Mouse (Mus musculus) embryonic facial prominence, embryonic 15.5 days (tissue): ENCODE measurements around the gene Erich6b. TPM values are rescaled to one million over a fixed set of nuclear protein-coding genes. Genes with fewer than 3 reads are reported as not detected.
A peak's percentile ranks its signal among the peaks of the same experiment; 100 is the strongest.

Experiments used
- ATAC-seq: fragments of 200-750 bp; cut with Nextera tagmentation; 2 replicates; pipeline ENCODE4 v1.8.0; 2017; ENCODE audit warnings: low read depth, moderate TSS enrichment; ENCODE audit not compliant: insufficient number of reproducible peaks, low FRiP score, low TSS enrichment
- H3K27ac ChIP-seq: fragments of 300-500 bp; sonication (generic); replicated peaks from 2 replicates; pipeline ENCODE4 v1.5.1; 2015; ENCODE audit warnings: mild to moderate bottlenecking, inconsistent platforms
- H3K27me3 ChIP-seq: fragments of 300-500 bp; sonication (generic); 2 replicates; pipeline ENCODE4 v1.6.1; 2015; ENCODE audit warnings: inconsistent platforms
- H3K36me3 ChIP-seq: fragments of 300-500 bp; sonication (generic); 2 replicates; pipeline ENCODE4 v1.6.1; 2015; ENCODE audit warnings: mild to moderate bottlenecking, inconsistent platforms
- H3K4me1 ChIP-seq: fragments of 300-500 bp; sonication (generic); 2 replicates; pipeline ENCODE4 v1.6.1; 2015; ENCODE audit warnings: inconsistent platforms
- H3K4me2 ChIP-seq: fragments of 300-500 bp; sonication (generic); replicated peaks from 2 replicates; pipeline ENCODE4 v1.6.1; 2015; ENCODE audit warnings: mild to moderate bottlenecking, inconsistent platforms
- H3K4me3 ChIP-seq: fragments of 300-500 bp; sonication (generic); replicated peaks from 2 replicates; pipeline ENCODE4 v1.5.1; 2015; ENCODE audit warnings: mild to moderate bottlenecking, inconsistent platforms
- H3K9ac ChIP-seq: fragments of 300-500 bp; sonication (generic); 2 replicates; pipeline ENCODE4 v1.6.1; 2015; ENCODE audit warnings: inconsistent platforms
- H3K9me3 ChIP-seq: fragments of 300-500 bp; sonication (generic); replicated peaks from 2 replicates; pipeline ENCODE4 v1.6.1; 2016; ENCODE audit warnings: inconsistent platforms
- WGBS: fragments of 180-500 bp; shearing (Covaris S2); methylation state at CpG from one replicate; pipeline ENCODE4 v1.1.7; 2015; 5-methylcytosine and 5-hydroxymethylcytosine counted together
- polyA plus RNA-seq: library from polyadenylated mRNA; unstranded; fragments of >200 nt; fragmentation: Nextera tagmentation; extraction: Ambion mirVana; gene quantifications from 2 replicates; pipeline ENCODE4 v1.2.1, GENCODE M21; 2015

The Erich6b gene
- polyA plus RNA-seq, 1 experiment from 2014 or later = not detected

- ATAC-seq = no peak
- no peaks in the 10 kb centered on the region for H3K9me3 ChIP-seq
- no peak overlapping the region for H3K4me2 ChIP-seq
- no peaks in the 10 kb centered on the region for H3K4me1 ChIP-seq
- H3K9ac ChIP-seq = no peak overlapping the region
- no peak overlapping the region for H3K27ac ChIP-seq
- no peaks in the 10 kb centered on the region for H3K36me3 ChIP-seq
- H3K4me3 ChIP-seq = no peak overlapping the region
- 63% methylated on average over 9 of the region's 9 CpGs for WGBS
- no peaks in the 10 kb centered on the region for H3K27me3 ChIP-seq
Measured at GRCm38 (mm10) chr14:75646060-75646459, 4.0 kb downstream of the Erich6b start.

- Histone ChIP-seq H3K27ac (no peak overlapping the region), H3K9ac (no peak overlapping the region), H3K4me2 (no peak overlapping the region), H3K9me3 (no peaks in the 10 kb centered on the region), H3K27me3 (no peaks in the 10 kb centered on the region), H3K4me1 (no peaks in the 10 kb centered on the region), H3K4me3 (no peak overlapping the region), H3K36me3 (no peaks in the 10 kb centered on the region)
- 52% methylated on average over 20 of the region's 20 CpGs for WGBS
- ATAC-seq = no peak
Measured at GRCm38 (mm10) chr14:75646968-75647829, 5.1 kb downstream of the Erich6b start.

- H3K36me3 ChIP-seq = no peaks in the 10 kb centered on the region
- no peak overlapping the region for H3K4me2 ChIP-seq
- no peaks in the 10 kb centered on the region for H3K9me3 ChIP-seq
- H3K4me3 ChIP-seq = no peak overlapping the region
- ATAC-seq = peak; percentile 47; the same call in 1 of the 2 replicates
- 63% methylated on average over 6 of the region's 6 CpGs for WGBS
- peaks cover 4% of the 10 kb centered on the region; the same call in 1 of the 2 replicates for H3K4me1 ChIP-seq
- no peaks in the 10 kb centered on the region for H3K27me3 ChIP-seq
- H3K9ac ChIP-seq = no peak overlapping the region
- H3K27ac ChIP-seq = no peak overlapping the region
Measured at GRCm38 (mm10) chr14:75660936-75661335, 18.9 kb downstream of the Erich6b start.

GRCm38 (mm10) chr14:75661548-75661947, 19.5 kb downstream of the Erich6b start:
- peaks cover 4% of the 10 kb centered on the region; the same call in 1 of the 2 replicates for H3K4me1 ChIP-seq
- no peak overlapping the region for H3K27ac ChIP-seq
- 75% methylated on average over 8 of the region's 8 CpGs for WGBS
- ATAC-seq = no peak
- no peaks in the 10 kb centered on the region for H3K36me3 ChIP-seq
- no peak overlapping the region for H3K4me2 ChIP-seq
- H3K9ac ChIP-seq = no peak overlapping the region
- H3K9me3 ChIP-seq = no peaks in the 10 kb centered on the region
- no peak overlapping the region for H3K4me3 ChIP-seq
- no peaks in the 10 kb centered on the region for H3K27me3 ChIP-seq

GRCm38 (mm10) chr14:75665430-75666180, 23.5 kb downstream of the Erich6b start:
- Histone ChIP-seq H3K9ac (no peak overlapping the region), H3K4me1 (peaks cover 4% of the 10 kb centered on the region; the same call in 1 of the 2 replicates), H3K27me3 (no peaks in the 10 kb centered on the region), H3K9me3 (no peaks in the 10 kb centered on the region), H3K4me3 (no peak overlapping the region), H3K4me2 (no peak overlapping the region), H3K36me3 (no peaks in the 10 kb centered on the region), H3K27ac (no peak overlapping the region)
- 70% methylated on average over 2 of the region's 2 CpGs for WGBS
- no peak for ATAC-seq

- Histone ChIP-seq H3K4me1 (no peaks in the 10 kb centered on the region), H3K36me3 (no peaks in the 10 kb centered on the region), H3K4me2 (no peak overlapping the region), H3K4me3 (no peak overlapping the region), H3K27ac (no peak overlapping the region), H3K9me3 (no peaks in the 10 kb centered on the region), H3K27me3 (no peaks in the 10 kb centered on the region), H3K9ac (no peak overlapping the region)
- ATAC-seq = no peak
- WGBS = 74% methylated on average over 1 of the region's 1 CpGs
Measured at GRCm38 (mm10) chr14:75669085-75669645, 27.1 kb downstream of the Erich6b start.

- H3K9me3 ChIP-seq = no peaks in the 10 kb centered on the region
- no peak overlapping the region for H3K9ac ChIP-seq
- H3K36me3 ChIP-seq = no peaks in the 10 kb centered on the region
- no peak for ATAC-seq
- 32% methylated on average over 6 of the region's 6 CpGs for WGBS
- H3K4me3 ChIP-seq = no peak overlapping the region
- H3K27ac ChIP-seq = no peak overlapping the region
- no peak overlapping the region for H3K4me2 ChIP-seq
- no peaks in the 10 kb centered on the region for H3K4me1 ChIP-seq
- H3K27me3 ChIP-seq = no peaks in the 10 kb centered on the region
Measured at GRCm38 (mm10) chr14:75676316-75676715, 34.3 kb downstream of the Erich6b start.

- Histone ChIP-seq H3K4me3 (no peak overlapping the region), H3K27me3 (no peaks in the 10 kb centered on the region), H3K4me1 (no peaks in the 10 kb centered on the region), H3K9ac (no peak overlapping the region), H3K4me2 (no peak overlapping the region), H3K36me3 (no peaks in the 10 kb centered on the region), H3K9me3 (no peaks in the 10 kb centered on the region), H3K27ac (no peak overlapping the region)
- 90% methylated on average over 2 of the region's 2 CpGs for WGBS
- no peak for ATAC-seq
Measured at GRCm38 (mm10) chr14:75690428-75690827, 48.4 kb downstream of the Erich6b start.

- Histone ChIP-seq H3K27ac (no peak overlapping the region), H3K9ac (no peak overlapping the region), H3K4me1 (no peaks in the 10 kb centered on the region), H3K4me3 (no peak overlapping the region), H3K27me3 (no peaks in the 10 kb centered on the region), H3K36me3 (peaks cover 2% of the 10 kb centered on the region; the same call in 1 of the 2 replicates), H3K9me3 (no peaks in the 10 kb centered on the region), H3K4me2 (no peak overlapping the region)
- ATAC-seq = no peak
- 69% methylated on average over 5 of the region's 5 CpGs for WGBS
Measured at GRCm38 (mm10) chr14:75696096-75696495, 54.0 kb downstream of the Erich6b start.

GRCm38 (mm10) chr14:75697928-75698327, 55.9 kb downstream of the Erich6b start:
- WGBS = 90% methylated on average over 1 of the region's 1 CpGs
- H3K27ac ChIP-seq = no peak overlapping the region

GRCm38 (mm10) chr14:75706647-75707046, 64.6 kb downstream of the Erich6b start:
- Histone ChIP-seq H3K9me3 (no peaks in the 10 kb centered on the region), H3K4me1 (no peaks in the 10 kb centered on the region), H3K27ac (no peak overlapping the region), H3K9ac (no peak overlapping the region), H3K27me3 (no peaks in the 10 kb centered on the region), H3K36me3 (peaks cover 69% of the 10 kb centered on the region), H3K4me2 (no peak overlapping the region), H3K4me3 (no peak overlapping the region)
- ATAC-seq = no peak
- 90% methylated on average over 4 of the region's 4 CpGs for WGBS

More at GRCm38 (mm10) chr14:75697928-75698327, 55.9 kb downstream of the Erich6b start:
- H3K27me3 ChIP-seq = no peaks in the 10 kb centered on the region
- no peak overlapping the region for H3K4me2 ChIP-seq
- H3K9ac ChIP-seq = no peak overlapping the region
- no peak for ATAC-seq
- no peak overlapping the region for H3K4me3 ChIP-seq
- no peaks in the 10 kb centered on the region for H3K9me3 ChIP-seq
- peaks cover 16% of the 10 kb centered on the region; the same call in 1 of the 2 replicates for H3K36me3 ChIP-seq
- no peaks in the 10 kb centered on the region for H3K4me1 ChIP-seq
